Mouse (Mus musculus) lung, embryonic 16.5 days (tissue): ENCODE data around the gene Pitx2. TPM values are rescaled to one million over a fixed set of nuclear protein-coding genes. Genes with fewer than 3 reads are reported as not detected.

Source experiments
- ATAC-seq: fragments of 200-750 bp; cut with Nextera tagmentation; 2 replicates; pipeline ENCODE4 v1.8.0; 2017; ENCODE audit warnings: low read depth, mild to moderate bottlenecking, moderate library complexity
- H3K27ac ChIP-seq: fragments of 300-500 bp; sonication (generic); 2 replicates; pipeline ENCODE4 v1.5.1; 2014; ENCODE audit warnings: mild to moderate bottlenecking, control low read depth, low read length
- H3K27me3 ChIP-seq: fragments of 300-500 bp; sonication (generic); 2 replicates; pipeline ENCODE4 v1.6.1; 2014; ENCODE audit warnings: low read depth, low read length, mixed read lengths; ENCODE audit not compliant: control insufficient read depth, insufficient read depth
- H3K36me3 ChIP-seq: fragments of 300-500 bp; sonication (generic); 2 replicates; pipeline ENCODE4 v1.6.1; 2014; ENCODE audit warnings: low read length; ENCODE audit not compliant: control insufficient read depth, insufficient read depth
- H3K4me1 ChIP-seq: fragments of 300-500 bp; sonication (generic); replicated peaks from 2 replicates; pipeline ENCODE4 v1.6.1; 2014; ENCODE audit warnings: low read length, mixed read lengths; ENCODE audit not compliant: control insufficient read depth, insufficient read depth
- H3K4me2 ChIP-seq: fragments of 300-500 bp; sonication (generic); 2 replicates; pipeline ENCODE4 v1.6.1; 2014; ENCODE audit warnings: low read depth, low read length, control low read depth
- H3K4me3 ChIP-seq: fragments of 300-500 bp; sonication (generic); 2 replicates; pipeline ENCODE4 v1.5.1; 2014; ENCODE audit warnings: mild to moderate bottlenecking, low read length, control low read depth
- H3K9ac ChIP-seq: fragments of 300-500 bp; sonication (generic); 2 replicates; pipeline ENCODE4 v1.6.1; 2014; ENCODE audit warnings: low read length, control low read depth
- H3K9me3 ChIP-seq: fragments of 300-500 bp; sonication (generic); 2 replicates; pipeline ENCODE4 v1.6.1; 2016; ENCODE audit warnings: low read length; ENCODE audit not compliant: control insufficient read depth
- WGBS: fragments of 180-500 bp; shearing (Covaris S2); extraction: QIAGEN DNeasy Blood & Tissue Kit; methylation state at CpG from one replicate; pipeline ENCODE4 v1.1.7; 2014; 5-methylcytosine and 5-hydroxymethylcytosine counted together
- polyA plus RNA-seq: library from polyadenylated mRNA; unstranded; fragments of >200 nt; fragmentation: Nextera tagmentation; extraction: Ambion mirVana; gene quantifications from 2 replicates; pipeline ENCODE4 v1.2.1, GENCODE M21; 2015

Pitx2 gene
- polyA plus RNA-seq: 4.0 and 7.0 TPM in 2 replicates

DNA sequence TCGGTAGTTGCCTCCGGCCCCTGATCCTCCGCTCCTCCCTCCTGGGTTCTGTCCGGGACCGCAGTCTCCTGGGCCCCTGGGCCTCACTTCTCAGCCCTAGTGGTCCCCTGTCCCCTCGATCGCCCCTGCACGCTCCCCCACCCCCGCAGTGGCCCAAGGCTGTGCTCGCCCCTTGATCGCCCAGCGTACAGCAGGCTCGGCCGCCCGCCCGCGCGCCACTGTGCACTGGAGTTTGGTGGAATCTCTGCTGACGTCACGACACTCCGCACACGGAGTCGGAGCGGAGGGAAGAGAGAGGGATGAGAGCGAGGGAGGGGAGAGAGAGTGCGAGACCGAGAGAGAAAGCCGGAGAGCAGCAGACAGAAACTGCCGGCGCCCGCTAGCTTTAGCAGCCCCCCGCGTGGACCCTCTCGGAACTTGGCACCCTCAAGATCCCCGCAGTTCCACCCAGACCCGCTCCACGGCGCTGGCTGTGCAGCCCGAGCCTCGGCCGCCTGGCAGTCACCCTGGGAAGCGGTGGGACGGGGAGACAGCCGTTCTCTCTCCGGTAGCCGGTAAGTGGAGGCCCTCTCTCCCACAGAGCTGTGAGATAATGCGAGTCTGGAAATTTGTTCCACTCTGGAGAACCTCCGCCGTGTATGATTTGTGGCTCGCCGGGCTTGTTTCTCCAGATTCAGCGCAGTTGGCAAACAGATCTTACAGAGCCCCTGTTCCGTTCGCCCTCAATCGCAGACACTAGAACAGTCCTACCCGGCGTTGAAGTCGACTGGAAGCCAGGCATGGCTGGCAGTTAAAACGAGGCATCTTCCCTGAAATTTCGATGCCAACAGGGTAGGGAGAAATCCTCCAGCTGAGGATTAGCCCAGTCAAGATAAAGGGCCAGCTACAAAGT lies at the start of gene Pitx2:
TSS of gene Pitx2 (plus strand) at position 270 of the 892 bp plus-strand sequence.
- Histone ChIP-seq H3K27me3 (peaks cover 90% of the 10 kb centered on the region), H3K4me1 (peaks cover 17% of the 10 kb centered on the region; the same call in 1 of the 2 replicates), H3K27ac (no peak within 1 kb of the TSS), H3K9ac (peak within 1 kb of the TSS; percentile 41; the same call in 1 of the 2 replicates), H3K36me3 (no peaks in the 10 kb centered on the region), H3K4me2 (peak within 1 kb of the TSS; percentile 63), H3K9me3 (no peaks in the 10 kb centered on the region), H3K4me3 (peak within 1 kb of the TSS; percentile 46)
- under 1% methylated on average over 60 of the region's 60 CpGs for WGBS
- peak; percentile 67 for ATAC-seq

DNA sequence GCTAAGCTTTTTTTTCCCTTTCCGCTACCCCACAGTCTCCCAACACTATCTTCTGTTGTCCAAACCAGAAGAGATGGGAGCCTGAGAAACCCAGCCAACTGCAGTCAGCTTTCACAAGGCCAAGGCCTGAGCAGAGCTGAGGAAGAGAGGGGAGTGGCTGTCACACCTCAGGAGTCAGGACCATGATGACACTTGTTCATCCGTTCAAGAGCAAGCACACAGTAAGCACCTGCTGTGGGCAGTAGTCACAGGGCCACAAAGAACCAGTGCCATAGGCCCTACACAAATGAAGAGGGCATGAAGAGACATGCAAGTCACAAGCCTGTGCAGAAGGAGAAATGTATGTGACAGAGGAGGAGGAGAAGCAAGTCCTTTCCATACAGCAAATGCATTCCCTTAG lies 49.7 kb upstream of the Pitx2 start:
- no peaks in the 10 kb centered on the region for H3K9me3 ChIP-seq
- H3K4me3 ChIP-seq: no peak overlapping the region
- H3K36me3 ChIP-seq: no peaks in the 10 kb centered on the region
- H3K4me2 ChIP-seq: no peak overlapping the region
- H3K4me1 ChIP-seq: no peaks in the 10 kb centered on the region
- no peak for ATAC-seq
- H3K9ac ChIP-seq: no peak overlapping the region
- no peaks in the 10 kb centered on the region for H3K27me3 ChIP-seq
- WGBS: 72% methylated on average over 2 of the region's 2 CpGs
- H3K27ac ChIP-seq: no peak overlapping the region

DNA sequence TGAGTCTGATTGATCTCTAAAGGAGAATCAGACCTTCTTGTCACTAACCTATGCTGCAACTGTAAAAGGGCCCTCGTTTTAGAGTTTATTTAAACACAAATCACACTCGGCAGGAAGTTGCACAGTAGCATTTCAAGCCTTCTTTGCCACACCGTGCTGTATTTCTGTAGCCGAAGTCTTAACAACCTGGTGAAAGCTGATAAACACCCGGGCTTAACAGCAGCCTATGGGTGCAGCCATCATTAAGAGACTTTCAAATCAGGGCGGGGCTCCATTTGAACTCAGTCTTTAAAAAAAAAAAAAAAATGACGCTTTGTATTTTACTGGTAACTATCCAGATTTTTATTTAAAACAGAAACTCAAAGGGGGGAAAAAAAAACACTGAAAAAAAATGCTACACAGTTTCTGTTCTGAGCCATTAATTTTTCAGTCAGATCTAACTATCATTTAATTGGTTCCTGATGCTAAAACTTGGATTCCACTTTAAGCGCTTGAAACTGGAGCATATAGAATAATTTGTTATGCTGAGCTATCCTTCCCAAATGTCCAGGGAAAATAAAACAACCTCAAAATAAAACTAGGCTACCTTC lies 48.5 kb upstream of the Pitx2 start:
- H3K27me3 ChIP-seq: no peaks in the 10 kb centered on the region
- H3K4me2 ChIP-seq: no peak overlapping the region
- 39% methylated on average over 8 of the region's 8 CpGs for WGBS
- no peak overlapping the region for H3K27ac ChIP-seq
- H3K36me3 ChIP-seq: no peaks in the 10 kb centered on the region
- H3K9me3 ChIP-seq: no peaks in the 10 kb centered on the region
- no peak overlapping the region for H3K9ac ChIP-seq
- no peak overlapping the region for H3K4me3 ChIP-seq
- H3K4me1 ChIP-seq: no peaks in the 10 kb centered on the region
- ATAC-seq: no peak

DNA sequence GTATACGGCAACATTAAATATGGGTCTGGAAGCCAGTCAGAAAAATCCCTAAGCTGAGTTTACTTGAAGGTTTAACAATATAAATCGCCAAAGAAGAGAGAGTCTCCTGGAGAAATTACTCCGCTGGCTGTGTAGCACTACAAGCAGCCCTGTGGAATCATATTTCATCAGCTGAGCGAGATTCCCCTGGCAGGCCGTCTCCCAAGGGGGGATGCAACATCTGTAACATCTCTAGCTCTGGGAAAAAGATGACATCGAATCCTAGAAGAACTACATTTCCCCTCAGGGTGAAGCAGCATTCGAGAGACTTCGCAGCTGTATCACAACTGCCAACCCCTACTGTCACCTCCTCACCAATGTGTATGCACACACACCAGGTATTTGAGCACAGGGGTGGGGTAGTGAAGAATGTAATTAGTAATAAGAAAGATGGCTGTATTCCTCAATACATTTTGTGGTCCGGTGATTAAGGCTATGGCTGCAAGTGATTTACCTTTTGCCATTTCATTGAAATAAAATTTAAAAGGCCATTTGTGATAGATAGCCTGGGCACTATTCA lies 40.8 kb upstream of the Pitx2 start:
- Histone ChIP-seq H3K36me3 (no peaks in the 10 kb centered on the region), H3K4me2 (no peak overlapping the region), H3K4me3 (no peak overlapping the region), H3K9me3 (no peaks in the 10 kb centered on the region), H3K4me1 (no peaks in the 10 kb centered on the region), H3K27me3 (no peaks in the 10 kb centered on the region), H3K27ac (no peak overlapping the region), H3K9ac (no peak overlapping the region)
- ATAC-seq: no peak
- WGBS: 26% methylated on average over 9 of the region's 9 CpGs

DNA sequence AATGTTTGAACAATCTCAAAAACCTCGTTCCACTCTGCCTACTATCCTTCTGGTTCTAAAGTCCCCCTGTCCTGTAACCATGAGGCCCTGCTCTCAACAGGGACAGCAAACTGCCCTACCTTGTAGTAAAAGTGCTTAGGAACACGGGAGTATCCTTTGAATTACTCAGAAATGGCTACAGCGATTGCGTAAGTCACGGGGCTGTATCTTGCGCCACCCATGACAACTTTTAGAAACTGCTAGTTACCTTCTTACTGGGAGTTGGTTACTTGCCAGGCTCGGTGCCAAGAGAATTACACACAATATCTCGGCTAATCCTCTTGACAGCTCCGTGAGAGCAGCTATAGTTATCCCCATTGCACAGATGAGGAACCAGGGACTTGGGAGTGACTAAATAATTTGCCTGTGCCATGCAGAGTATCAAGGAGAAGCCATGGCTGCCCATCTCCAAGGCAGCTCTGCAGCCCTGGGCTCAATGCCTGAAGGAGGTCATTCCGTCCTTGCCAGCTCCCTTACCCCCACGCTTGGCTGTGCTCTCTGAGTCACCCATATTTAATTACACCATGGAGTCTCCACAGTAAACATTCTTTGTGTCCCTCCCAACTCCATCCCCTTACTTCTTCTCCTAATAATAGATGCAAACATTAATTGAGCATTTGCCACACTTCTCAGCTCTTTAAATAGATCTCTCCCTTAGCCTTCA lies 38.2 kb upstream of the Pitx2 start:
- Histone ChIP-seq H3K27ac (no peak overlapping the region), H3K9me3 (no peaks in the 10 kb centered on the region), H3K4me1 (no peaks in the 10 kb centered on the region), H3K4me2 (no peak overlapping the region), H3K36me3 (no peaks in the 10 kb centered on the region), H3K4me3 (no peak overlapping the region), H3K27me3 (no peaks in the 10 kb centered on the region), H3K9ac (no peak overlapping the region)
- ATAC-seq: no peak
- WGBS: 66% methylated on average over 11 of the region's 11 CpGs

DNA sequence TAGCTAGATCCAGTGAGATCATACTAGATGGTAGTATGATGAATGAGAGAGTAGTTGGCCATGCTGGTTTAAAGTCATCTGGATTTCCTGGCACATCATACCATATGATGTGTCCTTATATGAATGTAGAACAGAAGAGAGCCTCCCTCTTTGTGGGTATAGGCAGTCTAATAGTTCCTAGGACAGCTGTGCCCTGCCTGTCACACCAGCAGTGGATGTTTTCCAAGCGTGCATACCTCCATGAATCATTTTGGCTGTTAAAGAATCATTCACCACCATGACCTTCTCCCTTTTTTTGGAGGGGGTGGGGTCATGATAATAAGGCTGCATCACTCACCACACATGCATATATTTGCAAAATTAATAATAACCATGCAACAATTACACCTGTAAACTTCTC lies 35.4 kb upstream of the Pitx2 start:
- Histone ChIP-seq H3K9me3 (no peaks in the 10 kb centered on the region), H3K9ac (no peak overlapping the region), H3K36me3 (no peaks in the 10 kb centered on the region), H3K27me3 (no peaks in the 10 kb centered on the region; the same call in 1 of the 2 replicates), H3K4me2 (no peak overlapping the region), H3K27ac (no peak overlapping the region), H3K4me1 (no peaks in the 10 kb centered on the region), H3K4me3 (no peak overlapping the region)
- WGBS: 55% methylated on average over 1 of the region's 1 CpGs
- no peak for ATAC-seq

DNA sequence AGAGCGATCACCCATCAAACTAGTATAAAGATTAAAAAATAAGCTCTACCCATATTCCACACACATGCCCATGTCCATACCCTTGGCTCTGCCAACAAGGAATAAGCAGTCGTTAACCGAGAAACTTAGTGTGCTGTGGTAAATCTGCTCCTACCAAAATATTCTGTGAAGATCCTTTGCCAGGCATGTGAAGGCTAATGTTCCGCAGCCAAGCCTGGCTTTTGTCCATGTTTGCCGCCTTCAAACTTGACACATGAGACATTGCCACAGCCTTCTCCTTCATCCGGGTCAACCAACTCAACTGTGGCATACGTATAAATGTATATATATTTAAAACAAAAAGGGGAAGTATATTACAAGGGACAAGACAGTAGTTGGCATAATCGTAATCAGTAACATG lies 34.0 kb upstream of the Pitx2 start:
- WGBS: 79% methylated on average over 8 of the region's 8 CpGs
- no peak for ATAC-seq
- Histone ChIP-seq H3K4me1 (no peaks in the 10 kb centered on the region), H3K36me3 (no peaks in the 10 kb centered on the region), H3K9ac (no peak overlapping the region), H3K27me3 (no peaks in the 10 kb centered on the region; the same call in 1 of the 2 replicates), H3K27ac (no peak overlapping the region), H3K4me2 (no peak overlapping the region), H3K4me3 (no peak overlapping the region), H3K9me3 (no peaks in the 10 kb centered on the region)

DNA sequence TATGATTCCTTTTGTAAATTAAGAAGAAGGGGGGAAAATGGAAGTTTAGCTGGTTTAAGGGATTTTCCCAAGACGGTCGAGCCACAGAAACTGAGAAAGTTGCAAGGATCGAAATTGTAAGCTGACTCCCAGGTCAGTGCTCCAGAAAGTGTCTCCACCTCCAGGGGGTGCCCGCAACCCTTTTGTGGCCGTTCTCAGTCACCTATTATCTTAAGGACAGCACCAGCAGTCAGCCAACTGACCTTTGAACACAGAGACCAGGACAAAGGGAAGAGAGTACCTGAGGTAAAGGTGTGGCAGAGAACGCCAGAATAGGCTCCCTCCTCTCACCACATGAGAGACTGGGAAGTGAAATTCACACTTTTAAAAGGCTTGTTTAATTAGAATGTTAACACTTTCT lies 33.0 kb upstream of the Pitx2 start:
- ATAC-seq: no peak
- Histone ChIP-seq H3K4me2 (no peak overlapping the region), H3K9ac (no peak overlapping the region), H3K27ac (no peak overlapping the region), H3K9me3 (no peaks in the 10 kb centered on the region), H3K4me3 (no peak overlapping the region), H3K36me3 (no peaks in the 10 kb centered on the region), H3K4me1 (no peaks in the 10 kb centered on the region), H3K27me3 (no peaks in the 10 kb centered on the region; the same call in 1 of the 2 replicates)
- WGBS: 11% methylated on average over 6 of the region's 6 CpGs

DNA sequence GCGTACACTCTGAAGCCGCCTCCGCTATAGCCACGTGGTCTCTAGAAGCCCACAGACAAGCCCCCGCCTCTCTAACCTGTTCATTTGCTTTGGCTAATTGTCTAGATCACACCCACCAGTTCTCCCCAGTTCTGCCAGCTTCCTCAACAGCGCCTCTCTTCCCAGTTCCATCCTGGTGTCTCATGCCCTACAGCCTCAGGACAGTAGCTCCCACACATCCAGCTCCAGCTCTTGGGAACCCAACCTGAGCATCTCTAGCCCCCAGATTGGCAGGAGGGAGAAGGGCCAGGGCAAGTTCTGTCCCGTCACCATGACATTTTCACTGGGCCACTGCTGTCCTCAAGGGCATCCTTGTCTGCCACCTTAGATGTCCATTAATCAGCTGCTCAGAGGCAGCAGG lies 29.3 kb upstream of the Pitx2 start:
- H3K9ac ChIP-seq: no peak overlapping the region
- H3K4me2 ChIP-seq: no peak overlapping the region
- H3K36me3 ChIP-seq: no peaks in the 10 kb centered on the region
- H3K4me1 ChIP-seq: no peaks in the 10 kb centered on the region
- H3K4me3 ChIP-seq: no peak overlapping the region
- ATAC-seq: no peak
- H3K27ac ChIP-seq: no peak overlapping the region
- WGBS: 74% methylated on average over 7 of the region's 7 CpGs
- no peaks in the 10 kb centered on the region; the same call in 1 of the 2 replicates for H3K27me3 ChIP-seq
- no peaks in the 10 kb centered on the region for H3K9me3 ChIP-seq
